In the genomic region with DNA sequence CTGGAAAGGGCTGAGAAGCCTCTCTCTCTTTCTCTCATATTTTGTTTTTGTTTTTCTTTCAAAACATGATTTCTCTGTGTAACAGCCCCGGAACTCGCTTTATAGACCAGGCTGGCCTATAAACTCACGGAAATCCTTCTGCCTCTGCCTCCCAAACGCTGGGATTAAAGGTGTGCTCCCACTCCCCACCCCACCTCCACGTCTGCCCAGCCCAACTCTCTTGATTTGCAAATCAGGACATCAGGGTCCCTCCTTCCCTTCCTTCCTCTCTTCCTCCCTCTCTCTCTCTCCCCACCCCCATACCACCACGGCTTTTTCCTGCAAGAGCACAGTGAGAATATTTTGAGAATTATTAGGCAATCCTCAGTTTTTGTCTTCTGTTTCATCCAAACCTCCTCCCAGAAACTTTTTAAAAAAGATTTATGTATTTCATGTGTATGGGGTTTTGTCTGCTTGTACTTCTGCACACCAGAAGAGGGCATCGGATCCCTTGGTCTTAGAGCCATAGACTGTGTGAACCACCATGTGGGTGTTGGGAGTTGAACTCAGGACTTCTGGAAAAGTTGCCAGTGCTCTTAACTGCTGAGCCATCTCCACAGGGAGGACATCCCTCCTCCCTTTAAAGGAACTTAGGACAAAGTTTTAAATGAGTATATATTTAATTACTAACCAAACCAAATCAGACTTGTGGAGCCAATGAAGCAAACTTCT, we compare ENCODE assay signal across 11 mouse cellular contexts. TPM values are rescaled to one million over a fixed set of nuclear protein-coding genes. Genes with fewer than 3 reads are reported as not detected.
DNase-seq lines count a peak whose midpoint lies in the region; ATAC-seq and TF ChIP-seq lines count a peak whose summit lies in the region.
"Had no signal": no experiment of that assay in that cellular context is flagged by ENCODE, and none has a peak within 500 bp of the region (broad histone marks: within the 10 kb centered on the region; RNA-seq: fewer than 3 reads in every experiment).

No protein-coding gene starts in this region.

- no peaks in the 10 kb centered on the region for H3K79me2 ChIP-seq in liver, adult 2 months (ENCODE audit: control insufficient read depth, insufficient read depth, low read length)

- H3K4me1 ChIP-seq in forebrain, embryonic 15.5 days, result peaks cover 10% of the 10 kb centered on the region
- peaks cover 3% of the 10 kb centered on the region; the same call in 1 of the 2 replicates for H3K4me1 ChIP-seq in forebrain, embryonic 16.5 days (replicated peaks; ENCODE audit: control insufficient read depth, insufficient read depth, low read length)
- H3K4me1 ChIP-seq in liver, adult 2 months (ENCODE audit: control insufficient read depth, insufficient read depth, low read length), result no peaks in the 10 kb centered on the region
- peaks cover 2% of the 10 kb centered on the region; the same call in 1 of the 2 replicates for H3K4me1 ChIP-seq in liver, embryonic 11.5 days (replicated peaks; ENCODE audit: control insufficient read depth, insufficient read depth, low read length)
- 0 out of 2 replicates have a peak, but pooled peaks cover 4% of the 10 kb centered on the region for H3K4me1 ChIP-seq in neural tube, embryonic 13.5 days (replicated peaks)

- no peaks in the 10 kb centered on the region for H3K27me3 ChIP-seq in forebrain, embryonic 15.5 days
- no peaks in the 10 kb centered on the region for H3K27me3 ChIP-seq in forebrain, embryonic 16.5 days (replicated peaks; ENCODE audit: control insufficient read depth, insufficient read depth, low read length)
- no peaks in the 10 kb centered on the region for H3K27me3 ChIP-seq in liver, adult 2 months (ENCODE audit: control insufficient read depth, insufficient read depth, low read length)
- no peaks in the 10 kb centered on the region for H3K27me3 ChIP-seq in liver, embryonic 11.5 days (replicated peaks; ENCODE audit: control insufficient read depth, insufficient read depth, low read length)
- H3K27me3 ChIP-seq in neural tube, embryonic 13.5 days, result no peaks in the 10 kb centered on the region
- H3K27me3 ChIP-seq: embryonic facial prominence, embryonic 15.5 days had no signal

- peak; percentile 21 for DNase-seq in liver, adult 2 months (ENCODE audit: extremely low read depth, low read depth, low spot score)
- DNase-seq in liver, embryonic 11.5 days (ENCODE audit: low spot score), result no peak
- DNase-seq in adipocyte (ENCODE audit: low spot score), result peak; percentile 31
- DNase-seq in gastrocnemius, adult 2 months, result no peak
- no peak for DNase-seq in gastrocnemius, postnatal 4 days (ENCODE audit: low spot score in 2 of 2)
- DNase-seq: lung, adult 2 months had no signal

- TF ChIP-seq CTCF in liver, adult 2 months (IDR thresholded peaks at IDR 0.05; ENCODE audit: low read depth, low read length), result no peak
- no peak for TF ChIP-seq CTCF in gastrocnemius, adult 2 months (IDR thresholded peaks at IDR 0.05)

- no peak overlapping the region for H3K27ac ChIP-seq in forebrain, embryonic 15.5 days (replicated peaks)
- H3K27ac ChIP-seq in forebrain, embryonic 16.5 days (ENCODE audit: low read length), result no peak overlapping the region
- H3K27ac ChIP-seq in liver, adult 2 months (replicated peaks; ENCODE audit: insufficient read depth, low read depth, low read length), result no peak overlapping the region
- H3K27ac ChIP-seq in liver, embryonic 11.5 days (ENCODE audit: low read depth, low read length), result no peak overlapping the region
- no peak overlapping the region for H3K27ac ChIP-seq in neural tube, embryonic 13.5 days (replicated peaks)
- no peak overlapping the region for H3K27ac ChIP-seq in gastrocnemius, adult 2 months

- TF ChIP-seq POLR2A in liver, adult 2 months (IDR thresholded peaks at IDR 0.05; ENCODE audit: extremely low read depth, insufficient read depth, low read length), result no peak

- intact Hi-C loops in gastrocnemius, adult 2 months (cut with DNase I), result loop anchor here (5.0 kb wide), 1 partner anchor 49 kb away; no protein-coding TSS in a partner anchor

- H3K36me3 ChIP-seq in forebrain, embryonic 15.5 days, result no peaks in the 10 kb centered on the region
- H3K36me3 ChIP-seq in forebrain, embryonic 16.5 days (ENCODE audit: control insufficient read depth, insufficient read depth), result no peaks in the 10 kb centered on the region
- peaks cover 6% of the 10 kb centered on the region; the same call in 1 of the 2 replicates for H3K36me3 ChIP-seq in liver, adult 2 months (ENCODE audit: control insufficient read depth, insufficient read depth, low read length)
- peaks cover 4% of the 10 kb centered on the region; the same call in 1 of the 2 replicates for H3K36me3 ChIP-seq in liver, embryonic 11.5 days (ENCODE audit: control insufficient read depth, insufficient read depth, low read length)
- H3K36me3 ChIP-seq in neural tube, embryonic 13.5 days, result peaks cover 13% of the 10 kb centered on the region; the same call in 1 of the 2 replicates

- ATAC-seq in forebrain, embryonic 15.5 days (replicated peaks), result no peak
- ATAC-seq in forebrain, embryonic 16.5 days, result no peak
- no peak for ATAC-seq in liver, embryonic 11.5 days (replicated peaks; ENCODE audit: low FRiP score)
- no peak for ATAC-seq in neural tube, embryonic 13.5 days (ENCODE audit: low read depth)

- H3K9ac ChIP-seq in forebrain, embryonic 15.5 days (replicated peaks), result no peak overlapping the region
- H3K9ac ChIP-seq in forebrain, embryonic 16.5 days (replicated peaks; ENCODE audit: low read depth, low read length), result no peak overlapping the region
- no peak overlapping the region for H3K9ac ChIP-seq in liver, adult 2 months (ENCODE audit: low read depth, low read length)
- no peak overlapping the region for H3K9ac ChIP-seq in liver, embryonic 11.5 days (ENCODE audit: low read depth, low read length)
- H3K9ac ChIP-seq in neural tube, embryonic 13.5 days, result no peak overlapping the region

- H3K4me3 ChIP-seq in forebrain, embryonic 15.5 days, result no peak overlapping the region
- H3K4me3 ChIP-seq in forebrain, embryonic 16.5 days (replicated peaks; ENCODE audit: low read length), result no peak overlapping the region
- no peak overlapping the region for H3K4me3 ChIP-seq in liver, adult 2 months (ENCODE audit: insufficient read depth, low read depth, low read length)
- no peak overlapping the region for H3K4me3 ChIP-seq in liver, embryonic 11.5 days (ENCODE audit: low read depth, low read length)
- no peak overlapping the region for H3K4me3 ChIP-seq in neural tube, embryonic 13.5 days
- no peak overlapping the region for H3K4me3 ChIP-seq in gastrocnemius, adult 2 months

- 84% methylated on average over 7 of the region's 7 CpGs for WGBS in forebrain, embryonic 15.5 days
- WGBS in forebrain, embryonic 16.5 days, result 79% methylated on average over 7 of the region's 7 CpGs
- 76% methylated on average over 7 of the region's 7 CpGs for WGBS in liver, adult 2 months
- WGBS in liver, embryonic 11.5 days, result 68% methylated on average over 7 of the region's 7 CpGs
- 73% methylated on average over 7 of the region's 7 CpGs for WGBS in neural tube, embryonic 13.5 days

- peak overlapping the region; percentile 61 for H3K4me2 ChIP-seq in forebrain, embryonic 15.5 days (replicated peaks)
- no peak overlapping the region for H3K4me2 ChIP-seq in forebrain, embryonic 16.5 days (ENCODE audit: low read length)
- H3K4me2 ChIP-seq in liver, embryonic 11.5 days, result no peak overlapping the region
- peak overlapping the region; percentile 63; the same call in 1 of the 2 replicates for H3K4me2 ChIP-seq in neural tube, embryonic 13.5 days

- H3K9me3 ChIP-seq in forebrain, embryonic 15.5 days, result no peaks in the 10 kb centered on the region
- H3K9me3 ChIP-seq in forebrain, embryonic 16.5 days (ENCODE audit: control insufficient read depth, low read length), result 0 out of 2 replicates have a peak, but pooled peaks cover 3% of the 10 kb centered on the region
- H3K9me3 ChIP-seq in liver, embryonic 11.5 days (ENCODE audit: control insufficient read depth, low read length), result no peaks in the 10 kb centered on the region; the same call in 1 of the 2 replicates
- no peaks in the 10 kb centered on the region for H3K9me3 ChIP-seq in neural tube, embryonic 13.5 days
- H3K9me3 ChIP-seq: embryonic facial prominence, embryonic 15.5 days had no signal

RNA-seq across cellular contexts. Expression of a gene that starts 0.9 kb away (rescaled TPM):
- polyA plus RNA-seq in forebrain, embryonic 15.5 days (2015; fragmentation: Nextera tagmentation; extraction: Ambion mirVana), result 10.3 and 10.7 TPM in 2 replicates
- 10.7 and 11.7 TPM in 2 replicates for polyA plus RNA-seq in forebrain, embryonic 16.5 days (2015; fragmentation: Nextera tagmentation; extraction: Ambion mirVana)
- 6.5 TPM in 2 replicates for total RNA-seq in liver, adult 2 months (2014; rRNA removed)
- 2.8 and 3.3 TPM in 2 replicates for polyA plus RNA-seq in liver, adult 2 months (2012; rRNA removed)
- 6.1 and 7.8 TPM in 2 replicates for polyA plus RNA-seq in liver, embryonic 11.5 days (2014; fragmentation: Nextera tagmentation; extraction: Ambion mirVana)
- polyA plus RNA-seq in neural tube, embryonic 13.5 days (2015; fragmentation: Nextera tagmentation; extraction: Ambion mirVana), result 8.7 and 9.6 TPM in 2 replicates
- 10 to 100 TPM in 1 of 2 experiments, 1 to 10 TPM in 1; 8.9 to 10.6 TPM for total RNA-seq in gastrocnemius, adult 2 months (2021)
- 10 to 100 TPM; 10.6 to 11.5 TPM for total RNA-seq in gastrocnemius, postnatal 4 days (2021)

RNA-seq across cellular contexts. Expression of a gene that starts 17.0 kb away (rescaled TPM):
- polyA plus RNA-seq in forebrain, embryonic 15.5 days (2015; fragmentation: Nextera tagmentation; extraction: Ambion mirVana), result 56.4 TPM in 2 replicates
- 46.9 and 52.8 TPM in 2 replicates for polyA plus RNA-seq in forebrain, embryonic 16.5 days (2015; fragmentation: Nextera tagmentation; extraction: Ambion mirVana)
- 11.5 and 20.0 TPM in 2 replicates for total RNA-seq in liver, adult 2 months (2014; rRNA removed)
- 8.9 and 9.4 TPM in 2 replicates for polyA plus RNA-seq in liver, adult 2 months (2012; rRNA removed)
- polyA plus RNA-seq in liver, embryonic 11.5 days (2014; fragmentation: Nextera tagmentation; extraction: Ambion mirVana), result 88.3 and 92.2 TPM in 2 replicates
- 66.1 and 74.5 TPM in 2 replicates for polyA plus RNA-seq in neural tube, embryonic 13.5 days (2015; fragmentation: Nextera tagmentation; extraction: Ambion mirVana)
- 10 to 100 TPM; 37.9 to 52.7 TPM for total RNA-seq in gastrocnemius, adult 2 months (2021)
- 10 to 100 TPM; 15.7 to 18.0 TPM for total RNA-seq in gastrocnemius, postnatal 4 days (2021)

RNA-seq across cellular contexts. Expression of a gene that starts 17.1 kb away (rescaled TPM):
- polyA plus RNA-seq in forebrain, embryonic 15.5 days (2015; fragmentation: Nextera tagmentation; extraction: Ambion mirVana), result 1.1 TPM in 2 replicates
- 0.86 and 0.98 TPM in 2 replicates for polyA plus RNA-seq in forebrain, embryonic 16.5 days (2015; fragmentation: Nextera tagmentation; extraction: Ambion mirVana)
- 0.87 and 0.92 TPM in 2 replicates for total RNA-seq in liver, adult 2 months (2014; rRNA removed)
- polyA plus RNA-seq in liver, adult 2 months (2012; rRNA removed), result 0.48 and 0.57 TPM in 2 replicates
- polyA plus RNA-seq in liver, embryonic 11.5 days (2014; fragmentation: Nextera tagmentation; extraction: Ambion mirVana), result 0.43 and 0.49 TPM in 2 replicates
- polyA plus RNA-seq in neural tube, embryonic 13.5 days (2015; fragmentation: Nextera tagmentation; extraction: Ambion mirVana), result 1.1 and 1.2 TPM in 2 replicates
- 1 to 10 TPM in 1 of 2 experiments, under 1 TPM in 1; 0.95 to 1.7 TPM for total RNA-seq in gastrocnemius, adult 2 months (2021)
- total RNA-seq in gastrocnemius, postnatal 4 days (2021), result 1 to 10 TPM in 1 of 2 experiments, under 1 TPM in 1; 0.73 to 1.4 TPM
- total RNA-seq: megakaryocyte-erythroid progenitor cell, adult 5-6 weeks had no signal

RNA-seq across cellular contexts. Expression of a gene that starts 52.0 kb away (rescaled TPM):
- polyA plus RNA-seq in forebrain, embryonic 15.5 days (2015; fragmentation: Nextera tagmentation; extraction: Ambion mirVana), result 81.9 and 84.3 TPM in 2 replicates
- polyA plus RNA-seq in forebrain, embryonic 16.5 days (2015; fragmentation: Nextera tagmentation; extraction: Ambion mirVana), result 76.9 and 86.3 TPM in 2 replicates
- total RNA-seq in liver, adult 2 months (2014; rRNA removed), result 17.9 and 23.1 TPM in 2 replicates
- 37.0 and 54.8 TPM in 2 replicates for polyA plus RNA-seq in liver, adult 2 months (2012; rRNA removed)
- 75.6 and 86.5 TPM in 2 replicates for polyA plus RNA-seq in liver, embryonic 11.5 days (2014; fragmentation: Nextera tagmentation; extraction: Ambion mirVana)
- 85.5 and 85.6 TPM in 2 replicates for polyA plus RNA-seq in neural tube, embryonic 13.5 days (2015; fragmentation: Nextera tagmentation; extraction: Ambion mirVana)
- total RNA-seq in gastrocnemius, adult 2 months (2021), result 10 to 100 TPM; 56.1 to 63.1 TPM
- 10 to 100 TPM; 80.6 to 95.1 TPM for total RNA-seq in gastrocnemius, postnatal 4 days (2021)

Comparison
In these comparisons a context has a peak if more than half of its experiments do, and no peak if none do; other contexts are left out.
1. H3K4me2 ChIP-seq: peak in forebrain, embryonic 15.5 days (single experiment) and neural tube, embryonic 13.5 days (single experiment); none in forebrain, embryonic 16.5 days (single experiment) and liver, embryonic 11.5 days (single experiment).
2. DNase-seq: peak in liver, adult 2 months (single experiment) and adipocyte (single experiment); none in liver, embryonic 11.5 days (single experiment), gastrocnemius, adult 2 months (single experiment) and gastrocnemius, postnatal 4 days (0 of 2).